Mouse (Mus musculus) retina, postnatal 1 day (tissue): ENCODE measurements around the gene Mthfd1.

ENCODE experiments used
- DNase-seq: peaks from one replicate; pipeline ENCODE4 v3.0.0-alpha.2; 2012

Gene Mthfd1

DNA sequence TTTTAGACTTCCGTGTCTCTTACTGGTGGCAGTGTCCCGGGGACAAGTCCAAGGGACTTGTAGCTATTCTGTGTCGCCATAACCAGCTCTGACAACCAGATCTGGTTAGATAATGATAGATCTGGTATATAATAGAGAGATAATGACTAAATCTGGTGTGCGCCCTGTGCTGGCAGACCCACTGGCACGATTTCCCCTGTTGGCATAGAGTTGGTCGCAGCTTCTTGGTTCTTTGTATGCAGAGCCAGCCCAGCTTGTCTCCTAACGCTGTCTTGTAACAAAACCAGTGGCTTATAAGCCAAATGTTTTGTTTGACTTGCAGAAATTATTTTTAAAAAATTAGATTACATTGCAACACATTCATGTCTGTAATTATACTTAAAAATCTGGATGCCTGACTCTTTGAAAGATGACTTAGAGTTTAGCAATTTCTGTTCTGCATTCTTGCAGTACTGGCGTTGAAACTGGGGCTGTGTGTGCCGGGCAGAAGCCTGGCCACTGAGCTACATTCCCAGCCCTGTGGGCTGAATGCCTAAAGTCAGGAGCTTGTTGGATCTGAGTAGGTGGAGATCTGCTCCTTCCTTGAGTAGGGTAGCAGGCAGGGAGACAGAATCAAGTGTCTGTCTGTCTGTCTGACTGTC, 9.3 kb downstream of the Mthfd1 start:
- DNase-seq, result no peak

DNA sequence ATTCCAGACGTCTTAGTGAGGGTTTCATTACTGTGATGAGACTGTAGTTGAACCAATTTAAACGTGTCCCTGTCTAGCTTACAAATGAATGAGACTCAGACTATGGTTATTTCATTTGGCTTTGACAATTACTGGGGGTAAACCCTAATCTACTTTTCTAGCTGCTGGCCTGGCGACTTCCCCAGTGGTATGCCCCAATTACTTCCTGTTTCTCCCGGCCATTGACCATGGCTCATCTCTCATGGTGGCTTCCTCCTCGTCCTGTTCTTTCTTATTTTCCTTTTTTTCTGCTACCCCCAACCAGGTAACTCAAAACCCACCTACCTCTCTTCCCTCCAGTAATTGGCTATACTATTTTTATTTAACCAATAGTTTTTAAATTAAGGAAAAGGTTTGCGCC, 9.9 kb downstream of the Mthfd1 start:
- no peak for DNase-seq

DNA sequence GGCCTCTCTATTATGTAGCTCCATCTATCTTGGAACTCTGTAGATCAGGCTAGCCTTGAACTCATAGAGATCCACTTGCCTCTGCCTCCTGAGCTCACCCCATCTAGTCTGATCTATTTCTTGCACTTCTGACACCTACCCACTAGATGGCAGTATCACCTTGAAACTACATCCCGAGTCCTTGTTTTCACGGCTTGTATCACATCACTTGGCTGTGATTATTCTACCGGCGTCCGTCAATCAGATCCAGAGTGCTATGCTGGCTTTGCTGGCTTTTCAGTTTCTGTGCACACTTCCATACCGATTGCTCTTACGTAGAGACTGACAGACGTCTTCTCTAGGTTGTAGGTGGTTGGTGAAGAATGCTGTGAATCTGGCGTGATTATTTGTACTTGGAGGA, 11.8 kb downstream of the Mthfd1 start:
- peak; percentile 81 for DNase-seq

DNA sequence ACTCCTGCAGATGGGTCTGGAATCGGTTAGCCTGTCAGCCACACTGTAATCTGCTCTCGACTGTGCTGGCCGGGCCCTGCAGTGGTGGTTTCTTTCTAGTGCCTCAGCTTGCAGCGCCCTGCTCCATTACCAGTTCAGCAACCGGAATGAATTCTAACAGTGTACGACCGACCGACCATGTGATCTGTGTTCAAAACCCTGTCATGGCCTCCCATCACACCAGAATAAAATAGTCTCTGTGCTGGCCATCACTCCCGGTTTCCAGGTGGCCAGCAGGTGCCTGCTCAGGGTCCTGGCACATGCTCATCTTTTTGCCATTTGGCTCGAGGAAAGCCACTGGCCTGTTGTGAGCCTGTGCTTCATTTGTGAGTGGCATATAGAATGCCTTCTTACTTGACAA, 13.6 kb downstream of the Mthfd1 start:
- no peak for DNase-seq

DNA sequence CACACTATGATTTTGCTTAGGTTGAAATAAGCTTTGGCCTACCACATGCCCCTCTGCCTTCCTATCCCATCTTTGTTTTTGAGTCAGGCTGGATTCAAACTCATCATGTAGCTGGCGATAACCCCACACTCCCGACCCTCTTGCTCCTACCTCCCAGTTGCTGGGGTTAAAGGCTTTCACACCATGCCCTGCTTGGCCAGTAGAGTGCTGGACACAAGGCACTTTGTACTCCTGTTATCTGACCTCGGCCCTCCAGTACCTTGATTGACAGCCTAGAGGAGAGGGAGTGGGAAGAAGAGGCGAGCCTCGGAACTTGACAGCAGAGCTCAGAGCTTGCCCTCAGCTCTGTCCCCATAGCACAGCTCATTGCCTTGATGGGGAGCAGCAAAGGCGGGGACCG, 14.1 kb downstream of the Mthfd1 start:
- no peak for DNase-seq

DNA sequence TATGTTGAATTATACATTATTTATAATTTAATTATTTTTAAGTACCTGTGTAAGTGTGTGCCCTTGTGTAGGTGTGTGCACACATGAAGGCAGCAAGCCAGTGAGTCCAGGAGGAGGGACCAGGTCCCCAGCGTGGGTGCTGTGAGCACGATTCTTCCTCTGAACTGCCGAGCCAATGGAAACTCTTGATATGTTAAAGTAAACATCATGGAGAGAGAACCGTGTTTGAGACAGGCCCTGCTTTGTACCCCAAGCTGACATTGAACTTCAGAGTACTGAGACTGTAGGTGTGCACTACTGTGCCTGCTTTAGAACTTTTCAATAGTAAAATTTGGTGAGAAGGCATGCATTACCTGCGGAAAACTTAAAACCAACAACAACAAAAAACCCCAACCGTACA, 16.4 kb downstream of the Mthfd1 start:
- DNase-seq, result no peak

DNA sequence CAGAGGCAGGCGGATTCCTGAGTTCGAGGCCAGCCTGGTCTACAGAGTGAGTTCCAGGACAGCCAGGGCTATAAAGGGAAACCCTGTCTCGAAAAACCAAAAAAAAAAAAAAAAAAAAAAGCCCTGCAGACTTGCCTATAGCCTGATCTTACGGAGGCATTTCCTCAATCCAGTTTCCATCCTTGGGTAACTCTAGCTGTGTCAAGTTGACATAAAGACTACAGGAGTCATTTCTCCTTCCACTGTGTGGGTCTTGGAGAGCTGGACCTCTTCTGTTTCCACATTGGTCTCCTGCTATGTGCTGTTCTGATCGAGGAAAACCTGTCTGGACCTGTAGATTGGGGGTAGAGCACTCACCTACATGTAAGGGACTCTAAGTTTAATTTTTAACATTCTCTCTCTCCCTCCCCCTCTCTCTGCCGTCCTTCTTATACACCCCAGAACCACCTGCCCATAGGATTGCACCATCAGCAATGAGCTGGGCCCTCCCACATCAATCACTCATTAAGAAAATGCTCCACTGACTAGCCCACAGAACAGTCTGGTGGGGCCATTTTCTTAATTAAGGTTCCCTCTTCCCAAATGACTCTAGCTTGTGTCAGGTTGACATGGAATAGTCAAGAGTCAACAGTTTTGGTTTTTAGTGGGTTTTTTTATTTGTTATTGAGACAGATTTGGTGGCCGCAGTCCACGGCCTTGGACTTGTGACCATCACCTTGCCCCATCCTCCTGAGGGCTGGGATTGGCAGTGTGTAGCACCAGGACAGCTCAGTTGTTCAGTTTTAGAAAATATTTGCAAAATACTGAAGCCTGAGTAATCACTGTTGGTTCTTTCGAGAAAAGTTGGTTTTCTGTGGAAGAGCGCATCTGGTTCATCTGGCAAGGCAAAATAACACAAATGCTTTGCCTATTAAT, 17.8 kb downstream of the Mthfd1 start:
- no peak for DNase-seq

DNA sequence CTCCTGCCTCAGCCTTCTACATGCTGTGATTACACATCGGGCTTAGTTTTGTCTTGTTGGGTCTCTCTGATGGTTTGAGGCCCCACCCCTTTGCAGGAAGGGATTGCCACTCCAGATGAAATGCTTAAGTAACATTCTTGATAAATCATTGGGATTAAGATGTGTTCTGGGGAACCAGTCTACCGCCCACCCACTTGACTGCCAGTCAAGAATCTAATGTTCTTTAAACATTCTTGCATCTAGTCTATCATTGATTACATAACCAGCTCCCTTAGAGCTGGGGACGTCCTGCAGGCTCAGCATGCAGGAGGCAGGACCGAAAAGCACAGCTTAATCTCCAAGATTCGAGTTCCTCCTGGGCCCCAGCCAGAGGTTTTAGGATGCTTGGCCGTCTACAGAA, 23.1 kb downstream of the Mthfd1 start:
- no peak for DNase-seq

DNA sequence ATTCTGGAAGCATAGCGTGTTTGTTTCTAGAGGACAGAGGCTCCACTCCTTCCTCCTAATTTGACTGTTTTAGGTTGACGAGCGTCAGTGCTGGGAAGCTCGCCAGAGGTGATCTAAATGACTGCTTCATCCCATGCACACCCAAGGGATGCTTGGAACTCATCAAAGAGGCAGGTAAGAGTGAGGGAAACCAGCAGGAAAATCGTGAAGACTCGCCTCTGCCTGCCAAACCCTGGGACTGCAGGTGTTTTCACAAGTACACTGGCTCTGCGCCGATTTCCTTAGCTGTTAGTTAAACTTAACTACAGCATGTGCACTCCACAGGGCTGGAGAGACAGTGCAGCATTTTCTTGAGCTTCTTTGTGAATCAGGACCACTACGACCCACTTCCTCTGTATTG, 25.5 kb downstream of the Mthfd1 start:
- no peak for DNase-seq

DNA sequence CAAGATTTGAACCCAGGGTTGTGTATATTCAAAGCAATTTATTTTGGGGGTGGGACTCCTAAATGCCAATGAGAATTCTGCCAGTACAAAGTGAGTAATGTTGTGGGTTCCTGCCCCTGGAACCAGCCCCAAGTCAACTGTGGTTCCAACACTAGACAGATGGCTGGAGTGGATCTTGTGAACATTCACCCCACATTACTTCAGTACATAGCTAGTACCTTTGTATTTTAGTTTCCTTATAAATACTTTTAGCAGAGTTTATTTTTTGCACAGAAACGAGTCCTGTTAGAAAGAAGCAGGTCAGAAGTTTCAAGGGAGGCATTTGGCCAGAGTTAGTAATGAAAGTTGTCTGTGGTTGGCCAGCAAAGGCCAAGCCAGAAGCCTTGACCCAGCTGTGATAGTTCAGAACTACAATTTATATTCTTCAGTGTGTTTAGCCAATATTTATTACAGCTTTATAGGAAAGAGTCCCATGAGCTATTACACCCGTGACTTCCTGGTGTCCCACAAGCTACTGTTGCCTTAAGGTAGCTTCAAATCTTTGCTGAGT, 26.1 kb downstream of the Mthfd1 start:
- DNase-seq, result no peak

DNA sequence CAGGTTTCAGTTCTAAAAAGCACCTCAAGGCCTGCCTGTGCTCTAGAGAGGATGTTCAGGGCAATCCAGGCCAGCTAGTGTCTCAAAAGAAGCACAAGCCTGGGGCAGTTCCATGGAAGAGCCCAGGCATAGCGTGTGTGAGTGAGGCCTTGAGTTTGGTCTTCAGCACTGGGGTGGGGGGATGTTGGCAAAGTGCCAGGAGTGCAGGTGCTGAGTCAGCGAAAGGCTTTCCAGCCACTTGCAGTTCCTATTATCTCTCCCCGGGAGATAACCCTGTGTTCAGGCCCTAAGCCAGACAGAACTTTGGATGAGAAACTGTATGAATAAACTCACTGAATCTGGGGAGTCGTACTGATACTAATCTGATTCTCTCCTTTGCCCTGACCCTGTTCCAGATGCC, 27.0 kb downstream of the Mthfd1 start:
- DNase-seq, result peak; percentile 52

DNA sequence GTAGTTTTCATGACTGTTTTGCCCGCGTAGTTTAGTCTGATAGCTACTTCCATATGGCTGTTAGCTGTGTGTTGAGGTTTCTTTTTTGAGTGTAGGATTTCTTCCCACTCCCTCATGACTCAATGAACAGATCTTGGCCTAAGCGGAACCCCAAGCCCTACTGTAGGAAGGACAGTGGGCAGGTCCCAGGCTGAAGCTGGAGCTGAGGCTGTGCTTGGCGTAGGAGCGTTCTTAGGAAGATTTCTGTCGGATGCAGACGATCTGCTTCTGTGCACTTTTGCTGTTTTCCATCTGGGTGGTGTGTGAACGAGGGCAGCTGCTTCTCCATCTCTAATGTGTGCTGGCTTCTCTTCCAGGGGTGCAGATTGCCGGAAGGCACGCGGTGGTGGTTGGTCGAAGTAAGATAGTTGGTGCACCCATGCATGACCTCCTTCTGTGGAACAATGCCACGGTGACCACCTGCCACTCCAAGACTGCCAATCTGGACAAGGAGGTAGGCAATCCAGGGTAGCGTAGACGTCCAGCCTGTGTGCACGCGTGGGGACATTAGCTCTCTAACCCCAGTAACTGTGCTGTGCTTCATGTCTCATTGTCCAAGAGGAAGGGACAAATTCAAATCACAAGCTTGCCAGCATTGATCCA, 27.6 kb downstream of the Mthfd1 start:
- peak; percentile 47 for DNase-seq

DNA sequence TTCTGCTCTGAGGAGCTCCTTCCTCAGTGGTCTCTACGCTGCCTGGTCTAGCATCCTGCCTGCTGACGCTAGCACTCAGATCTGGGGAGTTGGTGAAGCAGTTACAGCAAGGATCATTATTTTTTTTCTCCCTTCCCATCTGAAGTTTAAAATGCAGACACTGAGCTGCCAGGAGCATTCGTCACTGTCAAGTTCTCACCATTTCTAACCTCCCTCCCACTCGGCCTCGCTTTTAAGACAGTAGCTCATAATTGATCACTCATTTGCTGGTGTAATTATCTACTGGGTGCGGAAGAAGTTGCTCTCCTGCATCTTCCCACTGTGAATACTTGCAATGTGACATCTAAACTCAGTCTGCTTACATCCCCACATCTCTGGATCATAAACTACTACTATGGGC, 30.3 kb downstream of the Mthfd1 start:
- no peak for DNase-seq

DNA sequence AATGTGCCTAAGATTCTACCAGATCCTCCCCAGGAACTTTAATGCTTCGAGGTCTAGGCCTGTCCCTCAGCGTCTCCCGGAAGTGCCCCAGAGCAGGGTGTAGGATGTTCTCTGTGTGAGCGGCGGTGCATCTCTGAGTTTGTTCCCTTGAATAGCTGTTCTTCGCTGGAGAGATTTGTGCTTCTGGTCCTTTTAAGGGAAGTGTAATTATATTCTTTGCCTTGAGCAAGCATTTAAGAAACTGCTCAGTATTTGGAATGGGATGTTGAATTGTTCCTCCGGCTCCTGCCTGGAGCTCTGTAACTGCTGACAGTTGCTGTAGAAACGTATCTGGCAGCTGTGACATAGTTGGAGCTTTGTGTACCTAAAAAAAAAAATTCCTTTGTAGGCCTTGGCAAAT, 32.9 kb downstream of the Mthfd1 start:
- no peak for DNase-seq

DNA sequence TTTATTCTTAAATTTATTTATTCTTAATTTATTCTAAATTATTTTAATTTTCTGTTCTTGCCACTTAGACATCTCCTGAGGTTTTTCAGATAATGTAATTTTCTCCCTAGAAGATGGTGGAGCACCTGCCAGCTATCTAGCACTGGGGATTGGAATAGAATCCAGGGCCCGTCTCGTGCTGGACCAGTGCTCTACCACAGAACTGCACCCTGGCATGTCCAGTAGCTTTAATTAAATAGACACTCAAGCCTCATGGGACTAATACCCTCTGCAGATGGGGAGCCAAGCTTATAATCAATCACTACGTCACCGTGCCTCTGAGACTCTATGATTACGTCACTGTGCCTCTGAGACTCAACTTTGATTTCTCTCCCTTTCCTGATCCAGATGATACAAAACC, 33.4 kb downstream of the Mthfd1 start:
- DNase-seq, result no peak

DNA sequence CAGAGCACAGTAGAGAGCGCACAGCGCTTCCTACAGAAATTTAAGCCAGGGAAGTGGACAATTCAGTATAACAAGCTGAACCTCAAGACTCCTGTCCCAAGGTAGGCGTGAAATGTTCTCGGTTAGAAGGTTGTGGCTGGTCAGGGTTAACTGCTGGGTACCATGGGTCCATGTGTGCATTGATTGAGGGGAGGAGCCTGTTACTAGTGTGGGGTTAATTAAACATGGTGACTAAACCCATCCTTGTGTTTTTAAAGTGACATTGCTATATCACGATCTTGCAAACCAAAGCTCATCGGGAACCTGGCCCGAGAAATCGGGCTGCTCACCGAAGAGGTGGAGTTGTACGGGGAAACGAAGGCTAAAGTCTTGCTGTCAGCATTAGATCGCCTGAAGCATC, 34.3 kb downstream of the Mthfd1 start:
- no peak for DNase-seq

DNA sequence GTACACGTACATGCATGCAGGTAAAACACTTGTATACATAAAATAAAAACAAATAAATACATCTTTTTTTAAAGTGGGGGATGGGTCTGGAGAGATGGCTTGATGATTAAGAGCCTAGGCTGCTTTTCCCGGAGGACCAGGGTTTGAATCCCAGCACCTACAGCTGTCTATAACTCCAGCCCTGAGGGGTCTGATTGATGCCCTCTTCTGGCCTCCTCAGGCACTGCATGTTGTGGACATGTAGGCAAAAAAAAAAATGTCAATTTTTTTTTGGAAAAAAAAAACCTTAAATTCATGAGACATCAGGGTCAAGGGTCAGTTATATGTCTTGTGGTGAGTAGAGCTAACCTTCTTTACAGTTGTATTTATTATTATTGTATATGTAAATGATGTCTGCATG, 35.2 kb downstream of the Mthfd1 start:
- DNase-seq, result no peak

DNA sequence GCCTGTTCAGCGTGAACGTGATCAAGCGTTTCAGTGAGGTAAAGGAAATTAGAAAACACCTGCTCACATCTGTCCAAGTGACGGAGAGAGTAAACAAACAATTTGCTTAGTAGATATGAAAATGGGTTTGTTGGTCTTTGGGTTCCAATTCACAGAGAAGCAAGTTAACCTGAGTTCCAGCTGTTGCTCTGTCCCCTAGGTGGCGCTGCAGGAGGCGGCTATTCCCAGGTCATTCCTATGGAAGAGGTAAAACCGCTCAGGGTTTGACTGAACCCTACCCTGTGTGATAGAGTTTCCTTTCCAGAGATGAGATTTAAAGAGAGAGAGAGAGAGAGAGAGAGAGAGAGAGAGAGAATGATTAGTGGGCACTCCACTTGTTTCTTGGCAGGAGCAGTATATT, 38.1 kb downstream of the Mthfd1 start:
- DNase-seq, result peak; percentile 63

DNA sequence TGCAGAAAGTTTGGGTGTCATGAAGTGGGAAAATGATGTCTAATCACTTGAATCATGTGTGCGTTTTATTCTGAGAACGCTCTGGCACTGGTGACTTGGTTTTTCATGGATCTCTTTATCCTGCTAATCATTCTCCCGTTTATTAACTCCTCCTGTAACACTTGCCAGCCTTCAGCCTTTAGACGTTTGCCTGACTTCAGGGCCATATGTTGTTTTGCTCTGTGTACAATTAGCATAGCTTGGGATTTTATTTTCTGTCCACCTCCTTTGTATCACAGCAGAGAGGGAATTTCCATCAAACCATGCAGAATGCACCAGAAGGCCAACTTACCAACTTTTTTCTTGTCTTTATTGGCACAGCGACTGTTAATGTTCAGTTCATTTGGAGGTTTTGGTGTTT, 42.7 kb downstream of the Mthfd1 start:
- no peak for DNase-seq

DNA sequence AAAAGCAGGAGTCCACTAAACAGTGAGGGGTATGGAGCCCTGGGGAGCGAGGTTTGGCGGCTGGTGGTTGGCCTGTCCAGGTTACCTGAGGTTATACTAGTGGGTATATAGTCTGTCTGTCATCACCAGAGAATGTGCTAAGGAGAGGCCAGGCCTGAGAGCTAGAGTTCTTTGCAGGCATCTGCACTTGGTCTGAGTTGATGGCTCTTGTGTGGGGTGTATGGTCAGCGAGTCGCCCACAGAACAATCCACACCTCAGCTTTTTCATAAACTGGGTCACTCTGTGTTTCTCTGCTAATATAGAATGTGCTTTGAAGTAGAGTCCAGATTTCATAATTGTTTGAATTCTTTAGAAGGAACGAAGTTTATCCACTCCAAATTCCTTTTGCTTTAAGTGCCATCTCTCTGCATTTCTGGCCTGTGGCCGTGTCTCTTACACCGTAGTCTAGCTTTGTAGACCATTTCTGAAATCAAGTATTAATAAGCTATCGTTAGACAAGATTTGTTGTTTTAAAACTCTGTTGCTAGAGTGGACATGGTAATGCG, 44.3 kb downstream of the Mthfd1 start:
- no peak for DNase-seq

DNA sequence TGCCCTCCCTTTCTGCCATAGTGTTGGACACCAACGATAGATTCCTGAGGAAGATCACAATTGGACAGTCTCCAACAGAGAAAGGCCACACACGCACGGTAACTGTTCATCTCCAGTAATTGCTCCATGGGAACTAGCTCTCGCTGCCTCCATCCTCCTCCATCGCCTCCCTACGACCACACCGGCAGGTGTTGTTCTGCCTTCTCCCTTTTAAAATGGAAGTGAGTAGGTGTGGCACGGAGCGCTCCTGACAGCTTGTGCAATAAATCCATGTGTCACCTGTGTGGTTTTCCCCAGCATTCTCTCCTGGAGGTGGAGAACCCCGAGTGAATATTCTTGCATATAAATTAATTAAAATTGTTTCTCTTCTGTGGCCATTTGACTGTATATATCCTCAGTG, 45.3 kb downstream of the Mthfd1 start:
- no peak for DNase-seq

DNA sequence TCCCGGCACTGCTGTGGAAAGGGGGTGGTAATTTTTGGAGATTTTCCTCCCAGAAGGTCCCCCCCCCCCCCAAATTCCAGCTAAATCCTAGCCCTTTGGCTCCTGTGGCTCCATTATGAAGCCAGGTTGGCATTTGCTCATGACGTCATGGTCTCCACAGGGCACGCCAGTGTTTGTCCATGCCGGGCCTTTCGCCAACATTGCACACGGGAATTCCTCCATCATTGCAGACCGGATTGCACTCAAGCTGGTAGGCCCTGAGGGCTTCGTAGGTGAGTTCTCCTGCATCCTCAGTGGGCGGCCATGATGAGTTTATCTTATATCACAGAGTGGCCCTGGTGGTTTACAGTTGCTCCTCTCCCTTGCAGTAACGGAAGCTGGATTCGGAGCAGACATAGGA, 48.4 kb downstream of the Mthfd1 start:
- no peak for DNase-seq

DNA sequence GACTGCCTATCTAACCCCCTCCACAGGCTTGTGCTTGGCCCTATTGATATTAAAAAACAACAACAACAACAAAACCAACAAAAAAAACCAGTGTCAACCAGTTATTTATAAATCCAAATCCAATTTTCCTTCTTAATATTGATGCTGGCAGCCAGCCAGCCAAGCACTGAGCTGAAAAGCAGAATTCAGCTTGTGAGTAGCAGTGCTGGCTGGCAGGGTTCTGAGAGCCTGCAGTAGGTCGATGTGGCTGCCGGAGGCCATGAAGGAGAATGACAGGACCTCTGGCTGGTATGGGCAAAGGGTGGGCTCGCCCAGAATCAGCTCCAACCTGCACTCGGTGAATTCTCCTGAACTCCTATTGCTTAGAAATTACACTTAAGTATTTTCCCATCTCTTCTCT, 49.1 kb downstream of the Mthfd1 start:
- DNase-seq, result no peak

DNA sequence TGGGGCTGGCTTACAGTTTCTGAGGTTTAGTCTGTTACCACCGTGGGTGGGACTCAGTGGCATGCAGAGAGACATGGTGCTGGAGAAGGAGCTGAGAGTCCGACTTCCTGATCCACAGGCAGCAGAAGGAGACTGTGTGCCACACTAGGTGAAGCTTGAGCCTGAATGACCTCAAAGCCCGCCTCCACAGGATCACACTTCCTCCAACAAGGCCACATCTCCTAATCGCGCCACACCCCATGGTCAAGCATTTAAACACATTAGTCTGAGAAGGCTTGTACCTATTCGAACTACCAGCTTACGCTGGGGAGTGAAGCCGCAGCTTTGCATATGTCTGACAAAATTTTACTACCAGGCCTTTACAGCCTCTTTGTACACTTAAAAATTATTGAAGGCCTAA, 50.0 kb downstream of the Mthfd1 start:
- DNase-seq, result no peak
